Mouse (Mus musculus) liver, embryonic 12.5 days (tissue): ENCODE data around the gene Hyal4. TPM values are rescaled to one million over a fixed set of nuclear protein-coding genes. Genes with fewer than 3 reads are reported as not detected.

Experiments
- polyA plus RNA-seq: library from polyadenylated mRNA; unstranded; fragments of >200 nt; fragmentation: Nextera tagmentation; extraction: Ambion mirVana; gene quantifications from 2 replicates; pipeline ENCODE4 v1.2.1, GENCODE M21; 2016

The Hyal4 gene
- polyA plus RNA-seq, 1 experiment from 2014 or later = not detected

Other genes with a start within 250 kb of the Hyal4 start
- gene Iqub, start 233.3 kb upstream of the Hyal4 start, polyA plus RNA-seq = 0.07 TPM in 1 of 2 replicates, not detected in the other
- 274 and 277 TPM in 2 replicates for gene Ndufa5, start 220.3 kb upstream of the Hyal4 start, polyA plus RNA-seq
- gene Asb15, start 220.2 kb upstream of the Hyal4 start, polyA plus RNA-seq = 0.04 TPM in 1 of 2 replicates, not detected in the other
- gene Lmod2, start 150.6 kb upstream of the Hyal4 start, polyA plus RNA-seq = not detected in 2 replicates
- 27.9 and 30.9 TPM in 2 replicates for gene Wasl, start 83.3 kb upstream of the Hyal4 start, polyA plus RNA-seq
- not detected in 2 replicates for gene Hyal6, start 15.1 kb upstream of the Hyal4 start, polyA plus RNA-seq
- gene Spam1, start 42.9 kb downstream of the Hyal4 start, polyA plus RNA-seq = not detected in 2 replicates
- not detected in 2 replicates for gene Hyal5, start 109.7 kb downstream of the Hyal4 start, polyA plus RNA-seq
- 0.05 and 0.07 TPM in 2 replicates for gene Tmem229a, start 208.0 kb downstream of the Hyal4 start, polyA plus RNA-seq